Mouse (Mus musculus) effector memory CD4-positive, alpha-beta T cell, adult 7 months (primary cell): ENCODE measurements around the gene Mrgprb2. TPM values are rescaled to one million over a fixed set of nuclear protein-coding genes. Genes with fewer than 3 reads are reported as not detected.

Experiments
- polyA plus RNA-seq: library from polyadenylated mRNA; unstranded; fragments of 100-300 nt; shearing (Covaris generic); gene quantifications from one replicate; pipeline ENCODE4 v1.2.1, GENCODE M21; 2017

Gene Mrgprb2
- not detected for polyA plus RNA-seq

DNA sequence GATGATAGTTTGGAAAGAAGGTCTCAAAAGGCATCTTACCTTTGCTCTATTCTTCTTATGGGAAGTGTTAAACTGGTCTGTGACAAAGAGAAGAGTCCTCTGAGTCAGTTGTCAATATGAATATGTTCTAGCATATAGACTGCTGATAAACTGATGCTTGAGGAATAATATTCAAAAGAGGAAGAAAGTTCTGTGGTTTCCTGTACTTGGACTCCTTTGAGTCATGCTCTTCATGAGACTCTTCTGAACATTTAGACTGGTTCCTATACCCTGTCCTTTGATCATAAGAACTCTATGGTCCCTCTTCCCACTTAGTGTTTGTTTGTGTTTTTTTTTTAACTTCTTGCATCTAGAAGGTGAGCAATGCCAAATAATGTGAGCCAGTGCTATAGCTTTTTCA is at the start of gene Mrgprb2:
TSS of gene Mrgprb2 (minus strand) at position 101 of the 400 bp plus-strand sequence.

Other genes starting within 250 kb of the Mrgprb2 start
- 0.34 TPM for gene Mrgprb8, start 169.6 kb downstream of the Mrgprb2 start, polyA plus RNA-seq
- not detected for gene Mrgprb1, start 101.7 kb downstream of the Mrgprb2 start, polyA plus RNA-seq
- not detected for gene Mrgprx2, start 58.8 kb downstream of the Mrgprb2 start, polyA plus RNA-seq
- not detected for gene Mrgprb3, start 85.7 kb upstream of the Mrgprb2 start, polyA plus RNA-seq
- 22.6 TPM for gene Zdhhc13, start 230.9 kb upstream of the Mrgprb2 start, polyA plus RNA-seq